Mouse (Mus musculus): Measurements from ENCODE around the gene Tjp1.
A peak's percentile ranks its signal among the peaks of the same experiment; 100 is the strongest.

The Tjp1 gene

DNA sequence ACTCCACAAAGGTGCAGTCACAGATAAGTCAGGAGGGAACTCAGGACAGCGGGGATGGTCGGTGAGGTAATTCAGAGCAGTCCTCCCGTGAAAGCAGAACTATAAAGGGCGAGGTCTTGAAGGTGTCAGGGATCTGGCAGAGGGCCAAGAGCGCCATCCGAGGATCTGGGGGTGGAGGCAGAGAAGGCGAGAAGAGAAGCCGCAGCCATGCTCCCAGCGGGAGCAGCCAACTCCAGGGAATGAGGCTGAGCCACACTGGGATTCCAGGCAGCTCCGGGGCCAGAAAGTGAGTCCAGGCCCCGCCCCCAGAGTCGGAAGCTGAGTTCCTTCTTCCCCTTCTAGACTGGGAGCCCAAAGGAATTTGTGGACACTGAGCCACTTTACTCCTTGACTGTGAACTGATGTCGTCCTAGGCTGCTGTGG is 41.3 kb downstream of the Tjp1 start:
- DNase-seq, result no peak

DNA sequence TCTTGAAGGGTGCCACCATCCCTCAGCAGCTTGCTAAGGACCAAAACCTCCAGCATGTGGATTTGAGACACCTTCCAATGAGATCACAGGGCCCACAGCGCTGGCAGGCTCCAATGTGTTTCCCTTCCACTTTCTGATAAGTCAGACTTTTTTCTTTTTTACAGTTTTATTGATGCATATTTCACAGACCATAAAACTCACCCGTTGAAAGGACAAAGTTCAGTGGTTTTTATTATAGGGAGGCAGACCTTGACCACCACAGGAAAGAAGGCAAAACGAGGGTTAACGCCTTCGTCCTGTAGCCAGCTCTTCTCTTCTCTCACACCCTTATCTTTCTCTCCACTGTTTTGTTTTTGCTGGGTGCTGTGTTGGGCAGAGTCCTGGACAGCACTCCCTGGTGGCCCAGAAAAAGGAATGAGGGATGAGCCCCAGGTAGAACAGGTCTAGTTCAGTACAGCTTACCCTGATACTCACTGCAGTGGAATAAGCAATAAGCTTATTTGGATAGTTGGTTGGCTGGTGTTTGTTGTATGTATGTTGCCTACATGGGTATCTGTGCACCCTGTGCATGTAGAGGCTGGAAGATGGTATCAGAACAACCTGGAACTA is 43.3 kb downstream of the Tjp1 start:
- no peak for DNase-seq

DNA sequence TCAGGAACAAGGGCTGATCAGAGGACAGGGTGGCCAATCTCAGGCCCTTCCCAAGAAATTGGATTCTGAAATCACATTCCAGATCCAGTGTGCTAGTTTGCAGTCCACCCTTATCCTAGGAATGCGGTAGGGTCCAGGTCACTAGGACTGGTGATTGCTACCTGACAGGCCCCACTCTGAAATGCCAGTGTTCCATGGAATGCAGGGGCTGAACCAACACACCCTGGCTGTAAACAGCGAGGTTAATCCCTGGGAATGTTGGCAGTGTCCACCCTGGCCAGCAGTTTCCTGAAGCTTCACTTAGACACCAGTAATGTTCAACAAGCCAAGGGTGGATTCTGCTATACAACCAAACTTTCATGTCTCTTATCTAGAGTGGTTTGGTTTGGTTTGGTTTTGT is 45.4 kb downstream of the Tjp1 start:
- no peak for DNase-seq

DNA sequence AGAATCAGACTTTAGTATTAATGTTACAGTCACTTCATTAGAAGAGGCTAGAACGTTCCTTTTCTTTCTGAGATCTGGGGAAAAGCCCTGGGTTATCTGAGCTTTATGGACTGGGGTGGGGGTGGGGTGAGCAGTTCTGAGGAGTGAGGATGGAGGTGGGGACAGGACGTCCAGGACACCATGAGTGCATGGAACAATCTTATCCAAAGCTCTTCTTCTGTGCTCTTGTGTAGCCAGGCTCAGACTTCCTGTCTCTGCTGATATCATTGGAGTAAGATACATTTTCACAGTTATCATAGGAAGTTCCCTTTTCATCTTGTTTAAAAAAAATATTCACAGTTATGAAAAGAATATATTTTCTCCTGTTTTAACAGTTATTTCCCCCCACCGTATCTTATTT is 55.5 kb downstream of the Tjp1 start:
- no peak for DNase-seq

DNA sequence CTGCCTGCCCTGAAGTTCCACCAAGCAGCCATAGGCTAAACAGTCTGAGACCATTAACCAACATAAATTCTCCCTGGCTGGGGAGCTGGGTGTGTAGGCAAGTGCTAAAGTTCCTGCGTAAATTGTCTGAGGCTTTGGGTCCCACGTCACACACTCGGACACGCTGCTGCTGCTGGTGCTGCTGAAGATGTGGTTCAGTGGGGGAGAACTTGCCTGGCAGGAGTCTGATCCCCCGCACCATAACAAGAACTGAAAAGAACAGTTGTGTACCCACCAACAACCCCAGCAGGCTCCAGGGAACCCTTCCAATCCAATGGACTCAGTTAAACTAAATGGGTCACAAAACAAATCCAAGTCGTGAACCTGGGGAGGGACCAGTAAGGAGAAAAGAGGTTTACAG is 56.2 kb downstream of the Tjp1 start:
- no peak for DNase-seq

DNA sequence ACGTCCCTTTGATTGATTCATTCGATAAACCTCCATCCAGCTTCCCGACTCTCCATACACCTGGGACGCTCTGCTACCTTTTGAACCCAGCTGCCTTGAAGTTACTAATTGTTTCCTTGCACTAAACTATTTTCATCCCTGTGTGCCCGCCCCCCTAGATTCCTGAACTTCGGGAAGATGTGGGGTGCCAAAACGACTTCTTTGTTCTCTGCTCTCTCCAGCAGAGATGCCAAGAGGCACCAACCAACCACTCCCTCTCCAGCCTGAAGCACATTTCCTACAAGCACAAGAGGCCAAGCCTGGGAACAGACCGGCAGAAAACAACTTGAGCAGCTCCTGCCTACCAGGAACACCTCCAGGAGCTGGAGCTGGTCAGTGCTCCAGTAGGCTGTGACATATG is 57.4 kb downstream of the Tjp1 start:
- DNase-seq, result no peak

DNA sequence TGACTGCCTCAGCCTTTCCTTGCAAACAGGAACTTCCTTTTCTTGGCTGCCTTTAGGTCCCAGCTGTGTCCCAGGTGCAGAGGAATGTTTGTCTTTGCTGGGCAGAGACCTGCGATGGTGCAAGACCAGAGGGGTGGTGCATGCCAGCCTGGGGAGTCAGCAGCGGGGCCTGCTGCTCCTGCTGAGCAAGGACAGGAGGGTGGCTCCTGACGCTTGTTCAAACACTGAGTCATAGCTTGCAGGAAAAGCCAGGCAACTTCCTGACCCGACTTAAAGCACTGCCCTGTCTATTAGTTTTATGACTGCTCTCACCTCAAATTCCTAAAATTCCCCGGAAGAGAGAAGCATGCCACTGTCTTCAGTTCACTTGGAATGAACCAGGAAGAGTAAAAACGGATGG is 57.9 kb downstream of the Tjp1 start:
- no peak for DNase-seq

DNA sequence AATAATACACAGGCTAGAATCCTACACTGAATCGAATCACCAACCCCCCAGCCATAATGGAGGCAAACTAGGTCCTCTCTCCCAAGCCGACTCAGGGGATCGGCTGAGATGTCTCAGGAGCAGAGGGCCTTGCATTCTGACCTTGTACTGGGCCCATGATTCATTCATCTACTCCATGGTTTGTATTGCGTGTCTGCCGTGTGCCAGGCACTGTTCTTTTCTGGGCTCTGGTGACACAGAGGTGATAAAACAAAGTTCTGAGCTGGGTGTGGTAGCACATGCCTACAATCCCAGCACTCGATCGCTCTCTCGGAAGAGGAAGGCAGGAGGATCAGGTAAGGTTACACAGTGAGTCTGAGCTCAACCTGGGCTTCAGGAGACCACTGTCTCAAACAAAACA is 59.4 kb downstream of the Tjp1 start:
- DNase-seq, result no peak

DNA sequence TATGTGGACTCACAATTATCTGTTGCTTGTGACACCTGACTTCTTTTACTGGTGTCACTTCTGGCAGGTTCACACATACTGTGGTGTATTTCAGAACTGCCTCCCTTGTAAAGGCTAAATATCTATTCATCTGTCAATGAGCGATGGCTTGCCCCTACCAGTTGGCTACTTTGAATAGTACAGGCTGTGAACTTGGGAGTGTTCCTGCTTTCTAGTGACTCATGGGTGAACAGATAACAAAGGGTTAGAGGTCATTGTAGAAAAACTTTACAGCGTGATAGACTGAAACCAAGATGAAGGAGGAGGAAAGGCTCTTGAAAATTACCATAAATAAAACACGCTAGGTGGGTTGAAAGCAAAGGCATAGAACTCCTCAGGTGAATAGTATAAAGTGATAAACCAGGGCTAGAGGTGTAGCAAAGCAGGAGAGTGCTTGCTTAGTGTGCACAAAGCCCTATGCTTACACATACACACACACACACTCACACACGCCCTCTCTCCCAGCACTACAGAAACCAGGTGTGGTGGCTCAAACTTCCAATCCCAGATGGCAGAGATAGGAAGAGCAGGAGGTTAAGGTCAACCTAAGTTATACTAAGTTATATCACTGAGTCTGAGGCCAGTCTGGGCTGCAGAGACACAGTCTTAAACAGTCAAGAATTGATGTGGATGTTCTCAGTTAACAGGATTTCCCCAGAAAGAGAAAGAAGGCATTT is 60.1 kb downstream of the Tjp1 start:
- no peak for DNase-seq

DNA sequence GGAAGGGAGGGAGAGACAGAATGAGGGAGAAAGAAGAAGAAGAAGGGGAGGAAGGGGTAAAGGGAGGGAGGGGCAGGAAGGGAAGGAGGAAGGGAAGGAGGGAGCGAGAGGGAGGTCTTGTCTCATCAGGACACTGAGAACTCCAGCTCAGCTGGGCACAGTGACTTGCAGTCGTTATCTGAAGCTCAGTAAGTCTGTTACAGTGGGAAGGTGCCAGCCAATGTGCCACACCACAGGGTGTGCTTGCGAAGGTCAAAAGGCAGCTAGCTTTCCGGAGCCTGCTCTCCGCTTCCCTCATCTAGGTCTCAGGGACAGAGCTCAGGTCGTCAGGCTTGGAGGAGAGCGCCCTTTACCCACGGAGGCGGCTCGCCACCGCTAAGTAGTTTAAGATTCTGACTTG is 61.4 kb downstream of the Tjp1 start:
- no peak for DNase-seq

DNA sequence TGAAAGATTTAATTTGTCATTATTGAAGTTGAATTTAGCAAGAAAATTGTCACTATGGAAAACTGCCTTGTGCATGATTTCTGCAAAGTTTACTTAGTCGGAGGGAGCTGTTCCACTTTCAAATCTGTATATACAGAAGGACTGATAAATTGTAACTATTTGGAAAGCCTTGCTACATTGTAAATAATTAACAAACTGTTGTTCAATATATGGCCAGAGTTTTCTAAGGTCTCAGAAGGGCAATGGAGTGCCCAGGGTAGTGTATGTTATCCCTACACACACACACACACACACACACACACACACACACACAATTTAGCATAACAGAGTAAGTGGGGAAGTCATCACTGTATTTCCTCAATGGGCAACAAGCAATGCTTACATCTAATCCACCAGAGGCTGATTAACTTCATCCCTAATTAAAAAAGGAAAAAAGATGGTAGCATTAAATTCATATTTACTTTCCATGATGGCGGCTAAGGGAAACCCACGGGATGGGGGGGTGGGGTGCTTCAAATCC is 63.0 kb downstream of the Tjp1 start:
- DNase-seq, result no peak

DNA sequence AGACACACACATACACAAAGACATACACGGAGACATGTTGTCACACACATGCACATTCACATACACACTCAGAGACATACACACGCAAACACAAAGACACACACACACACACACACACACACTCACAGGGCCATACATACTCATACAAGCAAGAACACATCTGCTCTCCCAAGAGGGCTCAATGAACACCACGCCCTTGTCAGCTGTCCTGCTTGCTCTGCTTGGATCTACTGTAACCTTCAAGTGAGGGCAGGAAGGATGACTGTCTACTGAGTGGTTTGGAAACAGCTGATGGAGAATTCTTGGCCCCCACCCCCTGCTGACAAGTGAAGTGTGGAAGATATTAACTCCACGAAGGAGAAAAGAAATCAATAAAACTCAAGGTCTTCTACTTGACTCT is 64.1 kb downstream of the Tjp1 start:
- DNase-seq, result no peak

DNA sequence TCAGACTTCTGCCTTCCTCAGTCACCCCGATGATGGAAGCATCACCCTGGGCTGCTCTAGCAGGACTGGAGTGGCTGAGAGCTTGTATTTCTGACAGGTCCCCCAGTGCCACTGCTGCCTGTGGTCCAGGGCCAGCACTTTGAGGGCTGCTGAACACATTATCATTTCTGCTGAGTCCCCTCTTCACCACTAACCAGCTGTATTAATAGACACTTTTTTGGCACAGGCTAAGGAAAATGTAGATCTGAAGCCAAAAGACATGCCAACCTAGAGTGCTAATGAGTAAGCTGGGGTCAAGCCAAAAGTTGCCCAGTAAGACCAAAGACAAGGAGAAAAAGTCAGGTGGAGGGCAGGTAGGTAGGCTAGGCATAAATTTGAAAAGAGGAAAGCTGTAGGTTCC is 66.2 kb downstream of the Tjp1 start:
- DNase-seq, result no peak

DNA sequence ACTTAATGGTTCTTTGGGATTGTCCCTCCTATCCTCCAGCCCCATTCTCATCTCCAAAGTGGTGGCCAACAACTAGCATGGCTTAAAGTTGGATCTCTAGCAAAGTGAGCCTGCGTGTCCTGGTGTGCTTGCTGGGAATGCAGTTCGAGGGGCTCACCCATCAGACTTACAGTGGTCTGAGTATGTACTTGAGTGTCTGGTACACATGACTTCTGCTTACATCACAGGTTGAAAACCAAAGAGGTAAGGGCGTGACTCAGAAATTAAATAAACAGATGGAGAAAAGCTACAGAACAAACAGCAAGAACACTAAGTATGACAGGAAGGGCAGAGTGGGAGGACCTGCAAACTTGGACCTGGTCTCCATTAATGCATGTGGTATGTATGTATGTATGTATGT is 67.4 kb downstream of the Tjp1 start:
- DNase-seq, result no peak

DNA sequence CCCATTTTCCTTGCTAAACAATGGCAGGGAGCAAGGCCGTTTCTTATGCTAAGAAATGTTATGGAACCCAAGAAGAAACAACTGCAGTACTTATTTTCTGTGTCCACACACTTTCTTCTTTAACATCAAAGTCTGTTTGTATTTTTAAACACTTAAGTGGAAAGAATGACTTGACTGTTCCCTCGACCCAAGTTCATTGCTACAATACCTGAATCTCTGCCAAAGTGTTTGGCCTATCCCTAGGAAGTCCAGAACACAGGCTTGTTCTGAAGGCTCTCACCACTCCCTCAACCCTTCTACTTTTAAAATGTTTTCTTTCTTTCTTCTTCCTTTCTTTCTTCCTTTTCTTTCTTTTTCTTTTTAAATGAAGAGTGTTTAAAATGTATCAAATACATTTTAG is 71.5 kb downstream of the Tjp1 start:
- DNase-seq, result no peak

DNA sequence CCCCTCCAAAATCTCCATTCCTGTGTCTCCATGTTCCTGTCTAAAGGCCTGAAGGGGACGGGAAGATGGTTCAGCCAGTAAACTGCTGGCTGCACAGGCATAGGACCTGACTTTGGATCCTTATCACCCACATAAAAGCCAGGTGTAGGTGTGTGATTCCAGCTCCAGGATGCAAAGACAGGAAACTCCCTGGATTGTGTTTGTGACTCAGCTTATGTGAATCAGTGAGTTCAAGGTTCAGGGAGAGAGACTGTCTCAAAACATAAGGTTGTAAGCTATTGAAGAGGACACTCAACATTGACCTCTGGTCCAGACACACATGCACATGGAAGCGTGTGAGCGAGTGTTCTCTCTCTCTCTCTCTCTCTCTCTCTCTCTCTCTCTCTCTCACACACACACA is 72.4 kb downstream of the Tjp1 start:
- no peak for DNase-seq

DNA sequence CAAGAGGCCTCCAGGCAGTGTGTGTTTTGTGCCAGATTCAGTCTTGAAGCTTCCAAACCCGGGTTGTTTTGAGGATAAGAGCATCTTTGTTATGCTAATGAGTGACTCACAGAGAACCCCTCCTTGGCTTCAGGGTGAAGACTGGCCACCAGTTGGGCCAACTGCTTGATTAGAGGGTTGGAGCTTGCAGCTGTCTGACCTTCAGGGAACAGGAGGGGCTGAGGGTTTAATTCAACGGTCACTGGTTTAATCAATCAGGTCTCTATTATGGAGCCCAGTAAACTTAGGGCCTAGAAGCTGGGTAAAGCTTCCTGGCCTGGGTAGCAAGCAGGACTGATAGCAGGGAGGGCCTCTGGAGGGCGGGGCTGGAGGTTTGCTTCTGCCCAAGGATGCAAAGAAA is 73.3 kb downstream of the Tjp1 start:
- no peak for DNase-seq

DNA sequence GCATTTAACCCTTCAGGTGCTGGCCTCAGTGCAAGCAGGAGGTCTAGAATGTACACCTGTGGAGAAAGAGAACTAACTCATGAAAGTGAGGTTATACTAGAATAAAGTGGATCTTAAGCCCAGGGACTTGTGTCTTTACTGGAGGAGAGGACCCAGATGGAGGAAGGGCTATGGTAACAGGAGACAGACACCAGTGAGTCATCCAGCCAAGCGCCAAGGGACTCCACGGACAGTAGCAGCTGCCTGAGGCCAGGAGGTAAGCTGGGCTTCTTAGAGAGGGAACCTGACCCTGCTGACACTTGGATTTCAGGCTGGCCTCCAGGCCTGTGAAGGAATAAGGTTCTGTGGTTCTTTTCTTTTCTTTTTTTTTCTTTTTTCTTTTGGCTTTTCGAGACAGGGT is 75.3 kb downstream of the Tjp1 start:
- no peak for DNase-seq

DNA sequence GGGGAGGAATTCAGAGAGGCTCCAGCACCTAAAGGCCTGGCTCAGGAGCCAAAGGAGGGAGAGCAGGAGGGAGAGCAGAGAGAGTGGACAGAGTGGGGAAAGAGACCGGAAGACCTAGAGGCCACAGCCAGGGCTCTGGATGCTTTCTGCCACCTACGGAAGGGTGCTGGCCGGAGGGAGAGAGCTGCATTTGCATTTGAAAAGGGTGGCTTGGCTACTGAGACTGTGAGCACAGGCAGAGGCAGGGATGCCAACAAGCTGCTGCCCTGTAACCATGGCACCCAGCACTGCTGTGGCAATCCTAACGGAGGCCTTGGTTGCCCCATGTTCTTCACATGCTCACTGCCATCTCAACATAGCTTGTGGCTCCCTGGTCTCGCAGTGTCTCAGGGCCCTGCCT is 77.4 kb downstream of the Tjp1 start:
- peak; percentile 11 for DNase-seq

DNA sequence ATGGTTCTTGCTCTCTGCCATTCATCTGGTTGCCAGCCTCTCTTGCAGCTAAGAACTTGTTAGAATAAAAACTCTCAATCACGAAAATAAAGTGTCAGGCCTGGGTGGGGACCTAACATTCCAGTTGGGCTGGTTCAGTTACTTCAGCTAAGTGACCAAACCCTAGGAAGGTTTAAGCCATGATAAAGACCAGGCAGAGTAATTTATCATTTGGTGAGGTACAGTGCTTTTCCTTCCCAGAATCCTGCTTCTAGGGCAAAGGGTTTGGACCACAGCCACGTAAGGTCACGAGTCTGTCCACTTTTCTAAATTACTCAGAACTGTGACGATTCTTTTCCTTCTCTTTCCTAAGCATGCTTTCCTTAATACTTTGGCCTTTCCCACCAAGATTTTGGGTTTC is 86.1 kb downstream of the Tjp1 start:
- DNase-seq, result no peak

DNA sequence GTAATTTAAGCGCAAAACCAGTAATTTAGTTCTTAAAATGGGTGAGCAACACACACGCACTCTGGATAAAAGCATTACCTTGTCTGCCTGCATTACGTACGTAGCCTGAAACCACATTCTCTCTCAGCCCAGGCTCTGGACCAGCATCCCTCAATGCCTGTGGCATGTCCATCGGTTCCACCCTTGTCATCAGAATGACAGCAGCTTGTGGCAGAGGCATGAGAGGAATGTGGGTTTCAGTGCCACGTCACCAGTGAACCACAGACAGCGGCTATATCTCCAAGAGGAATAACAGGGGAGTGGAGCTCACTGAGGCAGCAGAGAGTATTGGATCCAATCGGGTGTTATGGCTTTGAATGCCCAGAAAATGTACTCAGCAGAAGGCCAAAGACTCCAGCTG is 88.1 kb downstream of the Tjp1 start:
- no peak for DNase-seq

DNA sequence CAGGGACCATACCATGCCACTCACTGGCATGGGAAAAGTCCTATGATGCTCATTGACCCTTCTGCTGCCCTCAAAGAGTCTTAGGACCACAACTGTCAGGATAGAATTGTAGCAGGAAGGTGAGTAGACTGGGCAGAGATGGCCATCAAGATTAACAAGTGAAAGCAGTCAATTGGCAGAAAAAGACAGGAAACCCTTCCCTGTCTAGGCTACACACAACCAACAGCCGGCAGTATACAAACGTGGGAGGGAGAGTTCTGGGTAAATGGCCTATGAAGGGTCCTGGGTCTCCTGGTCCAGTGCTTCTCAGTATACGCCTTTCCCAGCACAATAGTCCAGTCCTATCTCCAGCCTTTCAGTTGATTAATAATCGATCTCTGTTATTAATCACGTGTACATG is 89.4 kb downstream of the Tjp1 start:
- no peak for DNase-seq

DNA sequence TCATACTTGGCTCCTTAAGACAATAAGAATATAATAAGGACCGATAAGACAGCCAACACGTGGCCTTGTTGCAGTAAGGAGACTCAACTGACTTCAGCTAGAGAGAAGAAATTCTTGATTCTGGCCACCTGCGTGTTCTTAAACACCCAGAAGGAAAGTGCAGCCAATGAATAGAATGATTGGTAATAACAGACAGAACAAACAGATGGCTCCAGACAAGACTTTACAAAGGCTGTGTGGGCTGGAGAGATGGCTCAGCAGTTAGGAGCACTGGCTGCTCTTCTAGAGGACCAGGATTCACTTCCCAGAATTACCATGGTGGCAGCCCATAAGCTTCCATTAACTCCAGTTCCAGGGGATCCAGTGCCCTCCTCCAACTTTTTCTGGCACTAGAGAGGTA is 90.7 kb downstream of the Tjp1 start:
- DNase-seq, result no peak

DNA sequence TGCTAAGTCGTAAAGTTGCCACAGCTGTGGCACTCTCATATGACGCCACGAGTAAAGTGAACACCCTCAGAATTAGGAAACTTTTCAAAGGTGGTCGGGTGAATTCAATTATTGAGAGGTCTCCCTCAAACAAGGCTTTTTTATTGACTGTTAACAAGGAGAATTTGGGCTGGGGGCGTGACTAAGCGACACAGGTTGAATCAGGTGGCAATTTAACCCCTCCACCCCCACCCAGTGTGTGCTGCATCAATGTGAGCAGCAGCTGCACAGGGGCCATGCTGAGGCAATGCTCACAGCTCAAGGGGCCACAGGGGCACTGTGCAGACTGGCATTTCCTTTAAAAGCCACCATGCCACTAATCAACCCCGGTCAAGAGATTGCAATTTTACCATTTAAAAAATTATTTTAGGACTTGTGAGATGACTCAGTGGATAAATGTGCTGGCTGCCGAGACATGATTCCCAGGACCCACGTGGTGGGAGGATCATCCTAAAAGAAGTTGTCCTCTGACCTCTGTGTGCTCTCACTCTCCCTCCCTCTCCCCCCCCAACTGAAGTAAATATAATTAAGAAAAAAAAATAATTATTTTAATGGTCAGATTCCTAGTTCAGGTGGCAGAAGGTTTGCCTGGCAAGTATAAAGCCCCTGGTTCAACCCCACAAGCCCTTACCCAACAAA is 96.4 kb downstream of the Tjp1 start:
- DNase-seq, result no peak
